Mouse (Mus musculus): ENCODE measurements at regions not wholly inside any gene's neighbourhood (a gene's known extent, or its start where the extent isn't known, plus 50 kb on each side); places are given as distances from the start of the nearest gene placed in this dataset.

GRCm38 (mm10) chr5:51202525-51203215 is 364.9 kb downstream of the Ppargc1a start:
- TF ChIP-seq POLR2A (IDR thresholded peaks at IDR 0.05; ENCODE audit: low read depth, low read length) (no peak), CTCF (conservative IDR thresholded peaks at IDR 0.05; ENCODE audit: insufficient read depth, insufficient read length, low read depth, low read length) (no peak)
